Mouse (Mus musculus): ENCODE data around the gene Jph2. TPM values are rescaled to one million over a fixed set of nuclear protein-coding genes. Genes with fewer than 3 reads are reported as not detected.

The Jph2 gene
- polyA plus RNA-seq (2015; fragmentation: Nextera tagmentation; extraction: Ambion mirVana) = 0.57 and 0.84 TPM in 2 replicates

DNA sequence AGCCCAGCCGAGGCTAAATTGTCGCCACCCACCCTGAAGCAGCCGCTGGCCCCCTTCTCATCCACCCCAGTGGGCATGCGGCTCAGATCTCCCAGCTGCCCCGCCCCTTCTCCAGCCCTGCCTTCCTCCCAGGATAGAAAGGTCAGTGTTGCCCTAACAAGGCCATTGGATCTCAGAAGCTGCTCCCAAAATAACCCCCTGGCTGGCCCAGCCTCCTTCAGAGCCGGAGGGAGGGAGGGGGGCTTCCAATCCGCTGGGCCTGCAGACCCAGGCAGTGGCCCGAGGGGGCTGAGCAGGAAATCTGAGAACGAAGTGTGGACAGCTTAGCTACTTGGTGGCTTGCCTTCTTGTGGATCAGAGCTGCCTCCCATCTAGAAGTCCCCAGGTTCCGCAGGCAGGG is at the start of gene Jph2:
Gene Jph2, minus strand, starts transcription at position 89 of the 400 bp plus-strand sequence.
- Histone ChIP-seq H3K4me3 (0 out of 2 replicates have a peak within 1 kb of the TSS, but pooled peaks have one; percentile 3), H3K27me3 (no peaks in the 10 kb centered on the region), H3K4me2 (peak within 1 kb of the TSS; percentile 18), H3K27ac (replicated peaks) (no peak within 1 kb of the TSS), H3K4me1 (replicated peaks) (no peaks in the 10 kb centered on the region), H3K9me3 (no peaks in the 10 kb centered on the region), H3K9ac (no peak within 1 kb of the TSS), H3K36me3 (no peaks in the 10 kb centered on the region)
- no peak for ATAC-seq (ENCODE audit: low read depth)
- 10% methylated on average over 10 of the region's 10 CpGs for WGBS

DNA sequence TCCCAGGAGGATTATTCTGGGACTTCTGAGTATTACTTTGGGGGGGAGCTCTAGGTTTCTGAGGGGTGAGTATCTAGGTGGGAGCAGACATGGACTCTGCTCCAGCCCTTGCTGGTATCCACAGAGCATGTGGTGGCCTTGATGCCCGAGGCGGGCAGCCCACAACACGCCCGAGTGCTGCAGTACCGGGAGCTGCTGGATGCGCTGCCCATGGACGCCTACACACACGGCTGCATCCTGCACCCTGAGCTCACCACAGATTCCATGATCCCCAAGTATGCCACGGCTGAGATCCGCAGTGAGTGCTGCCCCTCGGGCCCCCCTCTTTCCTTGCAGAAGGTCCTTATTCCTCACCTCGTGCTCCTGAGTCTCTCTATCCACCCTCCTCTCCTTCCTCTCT is 49.6 kb upstream of the Jph2 start:
- H3K27me3 ChIP-seq = no peaks in the 10 kb centered on the region
- no peak for ATAC-seq (ENCODE audit: low read depth)
- no peaks in the 10 kb centered on the region for H3K9me3 ChIP-seq
- no peak overlapping the region for H3K4me3 ChIP-seq
- no peak overlapping the region for H3K27ac ChIP-seq (replicated peaks)
- H3K9ac ChIP-seq = no peak overlapping the region
- no peak overlapping the region for H3K4me2 ChIP-seq
- H3K36me3 ChIP-seq = peaks cover 71% of the 10 kb centered on the region
- 91% methylated on average over 12 of the region's 12 CpGs for WGBS
- H3K4me1 ChIP-seq (replicated peaks) = no peaks in the 10 kb centered on the region; the same call in 1 of the 2 replicates

DNA sequence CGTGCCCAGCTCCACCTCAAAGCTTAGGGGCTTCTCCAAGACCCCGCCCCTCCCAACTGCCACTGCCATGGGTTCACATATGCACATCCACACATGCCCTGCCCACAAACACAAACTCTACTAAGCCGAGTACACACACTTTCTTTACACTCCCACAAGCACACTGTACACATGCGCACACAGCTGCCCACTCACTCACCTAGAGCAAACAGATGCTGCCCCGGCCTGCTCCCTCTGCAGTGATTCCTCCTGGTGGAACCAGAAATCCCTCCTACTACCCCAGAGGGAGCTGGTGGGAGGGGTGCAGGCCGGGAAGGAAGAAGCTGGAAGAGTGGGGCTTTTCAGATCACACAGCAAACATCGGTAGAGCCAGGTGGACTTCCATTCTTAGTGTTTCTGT is 46.2 kb upstream of the Jph2 start:
- Histone ChIP-seq H3K4me2 (no peak overlapping the region), H3K9me3 (no peaks in the 10 kb centered on the region), H3K4me1 (replicated peaks) (peaks cover 25% of the 10 kb centered on the region), H3K36me3 (peaks cover 42% of the 10 kb centered on the region), H3K9ac (no peak overlapping the region), H3K4me3 (no peak overlapping the region), H3K27me3 (no peaks in the 10 kb centered on the region), H3K27ac (replicated peaks) (no peak overlapping the region)
- ATAC-seq (ENCODE audit: low read depth) = no peak
- WGBS = 75% methylated on average over 7 of the region's 7 CpGs

DNA sequence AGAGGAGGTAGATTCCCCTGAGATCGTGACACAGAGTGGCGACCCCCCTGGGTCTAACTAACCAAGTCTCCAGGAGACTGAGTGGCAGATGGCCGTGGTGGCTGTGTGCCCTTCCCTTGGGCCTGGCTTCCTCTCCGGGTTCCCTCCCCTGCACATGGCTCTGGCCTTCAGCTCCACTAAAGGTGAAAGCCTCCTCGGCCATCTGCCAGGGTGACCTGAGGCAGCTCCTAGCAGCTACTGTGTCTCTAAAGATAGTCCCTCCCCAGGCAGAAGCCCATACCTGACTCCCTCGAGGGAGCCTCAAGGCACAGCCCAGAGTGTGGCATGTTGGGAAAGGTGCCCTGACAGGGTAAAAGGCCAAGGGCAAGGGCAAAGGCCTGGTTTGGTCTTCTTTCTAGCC is 45.8 kb upstream of the Jph2 start:
- ATAC-seq (ENCODE audit: low read depth) = no peak
- no peak overlapping the region for H3K4me2 ChIP-seq
- H3K27me3 ChIP-seq = no peaks in the 10 kb centered on the region
- no peaks in the 10 kb centered on the region for H3K9me3 ChIP-seq
- peaks cover 37% of the 10 kb centered on the region for H3K36me3 ChIP-seq
- H3K27ac ChIP-seq (replicated peaks) = no peak overlapping the region
- peaks cover 25% of the 10 kb centered on the region for H3K4me1 ChIP-seq (replicated peaks)
- no peak overlapping the region for H3K9ac ChIP-seq
- 73% methylated on average over 6 of the region's 6 CpGs for WGBS
- no peak overlapping the region for H3K4me3 ChIP-seq

DNA sequence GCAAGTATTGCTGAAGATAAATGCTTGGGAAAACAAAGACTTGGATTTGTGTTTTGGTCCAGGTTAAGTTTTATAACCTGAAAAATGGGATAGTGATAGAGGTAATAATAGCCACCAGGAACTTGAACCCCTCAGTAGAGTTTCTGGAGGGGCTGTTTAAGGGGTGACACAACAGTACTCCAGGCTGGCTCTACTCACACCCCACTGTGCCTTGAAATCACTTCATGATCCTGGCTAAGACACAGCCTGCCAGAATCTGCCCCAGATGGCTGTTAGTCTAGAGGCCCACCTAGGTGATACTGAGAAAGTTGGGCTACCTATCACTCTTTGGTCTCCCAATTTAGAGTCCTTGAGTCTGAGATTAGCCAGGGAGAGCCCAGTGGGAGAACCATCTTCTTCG is 41.7 kb upstream of the Jph2 start:
- H3K27ac ChIP-seq (replicated peaks) = 0 out of 2 replicates have a peak overlapping the region, but pooled peaks have one; percentile 90
- WGBS = 77% methylated on average over 1 of the region's 1 CpGs
- H3K4me1 ChIP-seq (replicated peaks) = peaks cover 33% of the 10 kb centered on the region
- H3K27me3 ChIP-seq = no peaks in the 10 kb centered on the region
- H3K9ac ChIP-seq = peak overlapping the region; percentile 90
- peak overlapping the region; percentile 82 for H3K4me2 ChIP-seq
- no peaks in the 10 kb centered on the region for H3K9me3 ChIP-seq
- H3K36me3 ChIP-seq = peaks cover 9% of the 10 kb centered on the region; the same call in 1 of the 2 replicates
- peak overlapping the region; percentile 78 for H3K4me3 ChIP-seq
- no peak for ATAC-seq (ENCODE audit: low read depth)

DNA sequence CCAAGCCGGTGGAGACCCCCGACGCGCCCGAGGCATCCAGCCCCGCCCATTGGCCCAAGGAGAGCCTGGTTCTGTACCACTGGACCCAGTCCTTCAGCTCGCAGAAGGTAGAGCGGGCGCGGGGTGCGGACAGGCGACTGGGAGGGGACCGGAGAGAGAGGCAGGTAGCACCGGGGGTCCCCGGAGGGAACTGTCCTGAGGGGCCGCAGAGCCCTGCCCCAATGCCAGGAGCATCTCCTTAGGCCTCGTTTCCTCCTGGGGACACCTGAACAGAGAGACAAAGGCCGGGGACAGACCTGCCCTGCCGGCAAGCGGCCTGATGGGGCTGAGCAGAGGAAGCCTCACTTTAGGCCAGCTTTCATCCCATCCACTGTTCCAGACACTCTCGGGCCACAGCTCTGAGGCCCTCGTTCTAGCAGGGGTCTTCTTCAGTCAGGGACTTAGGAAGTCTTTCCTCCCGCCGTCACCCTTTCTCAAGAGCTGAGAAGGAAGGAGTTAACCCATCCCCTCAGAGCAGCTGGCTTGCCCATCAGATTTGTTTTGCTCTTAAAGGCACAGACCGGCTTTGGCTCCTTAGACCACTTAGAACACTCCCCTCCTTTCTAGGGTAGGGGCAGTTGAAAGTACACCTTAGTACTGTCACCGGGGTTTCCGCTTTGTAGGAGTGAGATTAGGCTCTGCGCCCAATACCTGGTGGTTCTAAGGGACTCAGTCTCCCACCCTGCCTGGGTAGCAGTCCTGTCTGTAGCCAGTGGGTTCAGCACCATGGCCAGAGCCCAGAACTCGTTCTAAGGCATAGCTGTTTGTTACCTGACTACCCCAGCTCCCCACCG is 41.0 kb upstream of the Jph2 start:
- WGBS = 1% methylated on average over 30 of the region's 30 CpGs
- Histone ChIP-seq H3K9me3 (no peaks in the 10 kb centered on the region), H3K9ac (peak overlapping the region; percentile 90), H3K4me2 (peak overlapping the region; percentile 82), H3K36me3 (peaks cover 9% of the 10 kb centered on the region; the same call in 1 of the 2 replicates), H3K4me1 (replicated peaks) (peaks cover 33% of the 10 kb centered on the region), H3K4me3 (peak overlapping the region; percentile 78), H3K27ac (replicated peaks) (peak overlapping the region; percentile 90), H3K27me3 (no peaks in the 10 kb centered on the region)
- peak; percentile 59 for ATAC-seq (ENCODE audit: low read depth)

DNA sequence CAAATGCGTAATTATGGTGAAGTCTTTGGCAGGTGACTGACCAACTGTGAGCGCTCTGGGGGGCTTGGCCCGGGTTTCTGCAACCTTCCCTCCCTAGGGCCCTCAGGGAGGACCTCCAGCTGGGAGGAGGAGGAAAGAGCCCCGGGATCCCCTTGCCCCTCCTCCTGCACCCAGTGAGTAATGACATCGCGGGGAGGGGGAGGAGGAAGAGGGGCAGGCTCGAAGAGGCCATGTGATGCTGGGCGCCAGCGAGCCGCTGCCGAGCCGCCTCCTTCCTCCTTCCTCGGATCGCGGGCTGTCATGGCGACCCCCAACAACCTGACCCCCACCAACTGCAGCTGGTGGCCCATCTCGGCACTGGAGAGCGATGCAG is 40.4 kb upstream of the Jph2 start, which contains the start of gene Gdap1l1:
Gene Gdap1l1, plus strand, starts transcription at position 231 of the 373 bp plus-strand sequence.
- H3K4me3 ChIP-seq = peak within 1 kb of the TSS; percentile 78
- no peaks in the 10 kb centered on the region for H3K27me3 ChIP-seq
- WGBS = 3% methylated on average over 11 of the region's 18 CpGs
- H3K4me1 ChIP-seq (replicated peaks) = peaks cover 33% of the 10 kb centered on the region
- H3K4me2 ChIP-seq = peak within 1 kb of the TSS; percentile 82
- H3K27ac ChIP-seq (replicated peaks) = peak within 1 kb of the TSS; percentile 90
- H3K36me3 ChIP-seq = peaks cover 9% of the 10 kb centered on the region; the same call in 1 of the 2 replicates
- no peaks in the 10 kb centered on the region for H3K9me3 ChIP-seq
- ATAC-seq (ENCODE audit: low read depth) = peak; percentile 84
- H3K9ac ChIP-seq = peak within 1 kb of the TSS; percentile 90

DNA sequence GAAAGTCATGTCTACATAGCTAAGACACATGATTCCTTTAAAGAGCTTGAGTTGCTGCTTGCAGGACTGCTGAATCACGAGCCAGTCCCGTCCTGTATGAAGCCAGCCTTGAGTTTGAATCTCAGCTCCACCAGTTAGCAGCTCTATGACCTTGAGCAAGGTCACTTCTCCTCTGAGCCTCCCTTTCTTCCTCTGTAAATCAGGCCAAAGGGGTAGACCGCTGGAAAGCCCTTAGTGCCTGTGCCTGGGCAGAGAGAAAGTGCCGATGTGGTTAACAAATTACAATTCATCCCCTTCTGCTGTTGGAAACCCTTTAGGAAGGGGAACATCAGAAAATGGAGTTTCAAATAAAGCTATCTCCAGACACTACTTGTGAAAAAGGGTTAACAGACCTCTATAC is 40.0 kb upstream of the Jph2 start:
- no peaks in the 10 kb centered on the region for H3K27me3 ChIP-seq
- peak; percentile 41; the same call in 1 of the 2 replicates for ATAC-seq (ENCODE audit: low read depth)
- 38% methylated on average over 4 of the region's 4 CpGs for WGBS
- peak overlapping the region; percentile 82 for H3K4me2 ChIP-seq
- peaks cover 33% of the 10 kb centered on the region for H3K4me1 ChIP-seq (replicated peaks)
- H3K9me3 ChIP-seq = no peaks in the 10 kb centered on the region
- peak overlapping the region; percentile 78 for H3K4me3 ChIP-seq
- H3K36me3 ChIP-seq = peaks cover 5% of the 10 kb centered on the region; the same call in 1 of the 2 replicates
- peak overlapping the region; percentile 90 for H3K27ac ChIP-seq (replicated peaks)
- H3K9ac ChIP-seq = peak overlapping the region; percentile 90

DNA sequence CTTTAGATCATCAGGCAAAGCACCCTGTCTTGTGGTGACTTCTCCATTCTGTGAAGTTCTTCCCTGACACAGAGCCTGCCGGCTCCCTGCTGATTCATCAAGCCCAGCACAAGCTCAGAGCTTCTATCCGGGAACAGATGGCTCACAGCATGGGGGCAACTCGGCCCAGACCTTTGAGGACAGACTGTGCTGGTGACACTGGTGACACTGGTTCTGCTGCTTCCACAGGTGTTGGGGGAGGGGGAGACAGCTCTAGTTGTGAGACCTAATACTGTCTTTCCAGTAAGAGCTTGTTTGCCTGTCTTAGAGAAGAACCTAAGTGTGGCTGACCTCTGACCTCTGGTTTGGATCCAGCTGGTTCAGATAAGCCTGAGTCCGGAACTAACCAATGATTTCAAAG is 36.2 kb upstream of the Jph2 start:
- Histone ChIP-seq H3K27ac (replicated peaks) (no peak overlapping the region), H3K4me3 (no peak overlapping the region), H3K36me3 (no peaks in the 10 kb centered on the region), H3K27me3 (no peaks in the 10 kb centered on the region), H3K9me3 (no peaks in the 10 kb centered on the region), H3K4me2 (no peak overlapping the region), H3K4me1 (replicated peaks) (peaks cover 8% of the 10 kb centered on the region), H3K9ac (no peak overlapping the region)
- no peak for ATAC-seq (ENCODE audit: low read depth)
- 23% methylated on average over 4 of the region's 4 CpGs for WGBS

DNA sequence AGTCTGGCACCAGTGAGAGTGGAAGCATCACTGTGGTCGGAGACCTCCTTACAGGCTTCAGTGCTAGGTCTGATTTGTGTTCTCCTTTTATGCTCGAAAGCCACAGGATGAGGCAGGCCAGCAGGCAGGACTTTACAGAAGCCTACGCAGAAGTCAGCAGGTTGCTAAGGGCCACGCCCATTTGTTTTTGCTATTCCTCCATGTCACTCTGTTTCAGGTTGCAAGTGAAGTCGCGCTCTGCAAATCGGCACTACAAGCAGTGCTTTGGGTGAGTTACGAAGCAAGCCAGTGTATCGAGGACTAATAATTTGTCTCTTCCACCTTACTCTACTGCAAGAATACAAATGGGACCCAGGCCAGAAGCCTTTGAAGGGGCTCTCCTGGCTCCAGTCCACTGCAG is 33.5 kb upstream of the Jph2 start:
- Histone ChIP-seq H3K9me3 (no peaks in the 10 kb centered on the region), H3K27ac (replicated peaks) (no peak overlapping the region), H3K4me2 (no peak overlapping the region), H3K9ac (no peak overlapping the region), H3K27me3 (no peaks in the 10 kb centered on the region), H3K4me3 (no peak overlapping the region), H3K36me3 (no peaks in the 10 kb centered on the region), H3K4me1 (replicated peaks) (no peaks in the 10 kb centered on the region)
- ATAC-seq (ENCODE audit: low read depth) = no peak
- 83% methylated on average over 9 of the region's 9 CpGs for WGBS

DNA sequence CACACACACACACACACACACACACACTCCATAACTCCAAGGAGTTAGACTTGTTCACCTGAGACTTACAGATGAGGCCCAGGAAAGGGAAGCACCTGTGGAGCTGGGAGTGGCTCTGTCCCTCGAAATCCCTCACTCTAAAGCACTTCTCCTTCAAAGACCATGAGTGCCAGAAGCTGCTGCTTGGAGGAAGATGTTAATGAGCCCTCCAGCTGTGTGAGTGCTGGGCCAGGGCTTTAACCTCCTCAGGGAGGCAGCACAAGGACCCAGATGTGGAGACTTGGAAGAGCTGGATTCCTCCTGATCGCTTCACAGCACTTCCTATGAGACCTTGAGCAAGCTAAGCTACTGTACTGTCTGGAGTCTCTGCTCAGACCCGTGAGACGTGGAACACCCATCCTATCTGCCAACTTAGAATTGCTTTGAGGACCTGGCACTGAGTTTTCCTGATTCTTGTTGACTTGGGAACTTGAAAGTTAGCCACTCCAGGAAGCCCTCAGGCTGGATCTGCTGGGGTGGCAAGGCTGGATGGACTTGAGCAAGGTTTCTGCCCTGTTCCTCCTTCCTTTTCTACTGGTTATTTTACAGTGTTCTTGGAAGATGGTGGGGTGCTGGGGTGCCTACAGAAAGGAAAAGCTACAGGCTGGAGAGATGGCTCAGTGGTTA is 30.7 kb upstream of the Jph2 start:
- no peak overlapping the region for H3K9ac ChIP-seq
- 55% methylated on average over 4 of the region's 4 CpGs for WGBS
- no peaks in the 10 kb centered on the region for H3K27me3 ChIP-seq
- no peak overlapping the region for H3K4me3 ChIP-seq
- no peak for ATAC-seq (ENCODE audit: low read depth)
- no peaks in the 10 kb centered on the region for H3K4me1 ChIP-seq (replicated peaks)
- H3K9me3 ChIP-seq = no peaks in the 10 kb centered on the region
- no peak overlapping the region for H3K27ac ChIP-seq (replicated peaks)
- H3K4me2 ChIP-seq = no peak overlapping the region
- H3K36me3 ChIP-seq = no peaks in the 10 kb centered on the region

DNA sequence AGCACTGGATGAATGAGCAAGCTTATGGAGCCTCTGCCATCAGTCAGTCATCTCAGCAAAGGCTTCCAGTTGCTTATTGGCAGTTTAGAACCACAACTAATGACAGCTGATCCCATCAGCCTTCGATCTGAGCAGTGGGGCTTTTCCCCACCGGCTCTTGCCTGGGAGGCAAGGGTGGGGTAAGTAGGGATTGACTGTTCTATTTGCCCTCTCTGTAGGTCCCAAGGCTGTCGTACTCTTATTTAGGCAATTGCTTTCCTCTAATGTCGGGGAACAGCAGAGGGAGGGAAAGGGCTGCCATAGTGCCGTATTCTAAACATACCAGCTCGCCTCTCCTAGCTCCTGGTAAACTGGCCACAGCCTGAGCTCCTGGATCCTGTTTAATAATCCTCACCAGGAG is 26.8 kb upstream of the Jph2 start, which contains the start of gene Oser1:
Gene Oser1, minus strand, starts transcription at position 101 of the 400 bp plus-strand sequence.
- H3K9me3 ChIP-seq = no peaks in the 10 kb centered on the region
- H3K4me2 ChIP-seq = no peak within 1 kb of the TSS
- H3K27ac ChIP-seq (replicated peaks) = no peak within 1 kb of the TSS
- H3K4me3 ChIP-seq = no peak within 1 kb of the TSS
- no peaks in the 10 kb centered on the region for H3K27me3 ChIP-seq
- no peak within 1 kb of the TSS for H3K9ac ChIP-seq
- H3K4me1 ChIP-seq (replicated peaks) = peaks cover 16% of the 10 kb centered on the region
- ATAC-seq (ENCODE audit: low read depth) = no peak
- WGBS = 86% methylated on average over 6 of the region's 6 CpGs
- H3K36me3 ChIP-seq = peaks cover 6% of the 10 kb centered on the region; the same call in 1 of the 2 replicates

Data from neural tube, embryonic 13.5 days (tissue).